Mouse (Mus musculus) midbrain, embryonic 14.5 days (tissue): Measurements from ENCODE around the gene Wbp2nl. TPM values are rescaled to one million over a fixed set of nuclear protein-coding genes. Genes with fewer than 3 reads are reported as not detected.
A peak's percentile ranks its signal among the peaks of the same experiment; 100 is the strongest.

Experiments used
- ATAC-seq: fragments of 200-750 bp; cut with Nextera tagmentation; 2 replicates; pipeline ENCODE4 v1.8.0; 2017; ENCODE audit warnings: moderate number of reproducible peaks, moderate library complexity; ENCODE audit not compliant: low FRiP score, low TSS enrichment
- DNase-seq: peaks from one replicate; pipeline ENCODE4 v3.0.0-alpha.2; 2015
- H3K27ac ChIP-seq: fragments of 300-500 bp; sonication (generic); replicated peaks from 2 replicates; pipeline ENCODE4 v1.5.1; 2014; ENCODE audit warnings: mild to moderate bottlenecking, low read depth, low read length, moderate library complexity
- H3K27me3 ChIP-seq: fragments of 300-500 bp; sonication (generic); 2 replicates; pipeline ENCODE4 v1.6.1; 2014; ENCODE audit warnings: low read length, control low read depth, mixed read lengths; ENCODE audit not compliant: control insufficient read depth, insufficient read depth
- H3K36me3 ChIP-seq: fragments of 300-500 bp; sonication (generic); 2 replicates; pipeline ENCODE4 v1.6.1; 2014; ENCODE audit warnings: low read length, control low read depth; ENCODE audit not compliant: control insufficient read depth, insufficient read depth
- H3K4me1 ChIP-seq: fragments of 300-500 bp; sonication (generic); 2 replicates; pipeline ENCODE4 v1.6.1; 2014; ENCODE audit warnings: mild to moderate bottlenecking, antibody characterized with exemption, low read length, control low read depth; ENCODE audit not compliant: control insufficient read depth, insufficient read depth
- H3K4me2 ChIP-seq: fragments of 300-500 bp; sonication (generic); 2 replicates; pipeline ENCODE4 v1.6.1; 2014; ENCODE audit warnings: mild to moderate bottlenecking, low read length, moderate library complexity
- H3K4me3 ChIP-seq: fragments of 300-500 bp; sonication (generic); replicated peaks from 2 replicates; pipeline ENCODE4 v1.5.1; 2014; ENCODE audit warnings: low read depth, low read length
- H3K9ac ChIP-seq: fragments of 300-500 bp; sonication (generic); replicated peaks from 2 replicates; pipeline ENCODE4 v1.6.1; 2014; ENCODE audit warnings: mild to moderate bottlenecking, low read length, moderate library complexity
- H3K9me3 ChIP-seq: fragments of 300-500 bp; sonication (generic); 2 replicates; pipeline ENCODE4 v1.6.1; 2016; ENCODE audit warnings: low read length, control low read depth, mixed read lengths; ENCODE audit not compliant: control insufficient read depth
- WGBS: fragments of 180-500 bp; shearing (Covaris S2); extraction: QIAGEN DNeasy Blood & Tissue Kit; methylation state at CpG from one replicate; pipeline ENCODE4 v1.1.7; 2014; 5-methylcytosine and 5-hydroxymethylcytosine counted together
- polyA plus RNA-seq: library from polyadenylated mRNA; unstranded; fragments of >200 nt; fragmentation: Nextera tagmentation; extraction: Ambion mirVana; gene quantifications from 2 replicates; pipeline ENCODE4 v1.2.1, GENCODE M21; 2014

The Wbp2nl gene
- polyA plus RNA-seq, 1 experiment from 2014 or later = not detected

GRCm38 (mm10) chr15:82341675-82342542, 43.2 kb downstream of the Wbp2nl start:
- Histone ChIP-seq H3K9ac (no peak overlapping the region), H3K27me3 (peaks cover 9% of the 10 kb centered on the region), H3K9me3 (no peaks in the 10 kb centered on the region), H3K36me3 (no peaks in the 10 kb centered on the region), H3K4me3 (no peak overlapping the region), H3K4me1 (peaks cover 19% of the 10 kb centered on the region), H3K27ac (no peak overlapping the region), H3K4me2 (peak overlapping the region; percentile 47; the same call in 1 of the 2 replicates)
- ATAC-seq = no peak
- no peak for DNase-seq
- 71% methylated on average over 15 of the region's 15 CpGs for WGBS

- Histone ChIP-seq H3K36me3 (no peaks in the 10 kb centered on the region), H3K4me2 (no peak overlapping the region), H3K4me3 (no peak overlapping the region), H3K9ac (no peak overlapping the region), H3K9me3 (no peaks in the 10 kb centered on the region), H3K27me3 (peaks cover 9% of the 10 kb centered on the region), H3K27ac (no peak overlapping the region), H3K4me1 (peaks cover 24% of the 10 kb centered on the region)
- DNase-seq (no peak), ATAC-seq (no peak)
- 77% methylated on average over 5 of the region's 5 CpGs for WGBS
Observed at GRCm38 (mm10) chr15:82342543-82342935, 43.8 kb downstream of the Wbp2nl start.

GRCm38 (mm10) chr15:82343368-82344287, 44.9 kb downstream of the Wbp2nl start:
- no peak overlapping the region for H3K27ac ChIP-seq
- H3K4me2 ChIP-seq = no peak overlapping the region
- no peak for DNase-seq
- no peaks in the 10 kb centered on the region for H3K9me3 ChIP-seq
- peaks cover 9% of the 10 kb centered on the region for H3K27me3 ChIP-seq
- 91% methylated on average over 27 of the region's 27 CpGs for WGBS
- no peak for ATAC-seq
- no peak overlapping the region for H3K9ac ChIP-seq
- peaks cover 7% of the 10 kb centered on the region for H3K36me3 ChIP-seq
- H3K4me1 ChIP-seq = peaks cover 16% of the 10 kb centered on the region
- no peak overlapping the region for H3K4me3 ChIP-seq

- WGBS = 96% methylated on average over 6 of the region's 6 CpGs
- Histone ChIP-seq H3K9me3 (no peaks in the 10 kb centered on the region), H3K27me3 (peaks cover 8% of the 10 kb centered on the region), H3K36me3 (peaks cover 20% of the 10 kb centered on the region), H3K4me2 (no peak overlapping the region), H3K4me1 (peaks cover 16% of the 10 kb centered on the region), H3K27ac (no peak overlapping the region), H3K9ac (no peak overlapping the region), H3K4me3 (no peak overlapping the region)
- DNase-seq (no peak), ATAC-seq (no peak)
Observed at GRCm38 (mm10) chr15:82344971-82345370, 46.2 kb downstream of the Wbp2nl start.

- peak overlapping the region; percentile 72 for H3K9ac ChIP-seq
- peaks cover 16% of the 10 kb centered on the region for H3K4me1 ChIP-seq
- peak overlapping the region; percentile 91 for H3K27ac ChIP-seq
- H3K4me3 ChIP-seq = peak overlapping the region; percentile 63
- H3K27me3 ChIP-seq = no peaks in the 10 kb centered on the region
- peak overlapping the region; percentile 78 for H3K4me2 ChIP-seq
- WGBS = under 1% methylated on average over 51 of the region's 51 CpGs
- H3K9me3 ChIP-seq = no peaks in the 10 kb centered on the region
- DNase-seq (peak; percentile 99), ATAC-seq (peak; percentile 99)
- H3K36me3 ChIP-seq = peaks cover 30% of the 10 kb centered on the region
Observed at GRCm38 (mm10) chr15:82345820-82346470, 47.2 kb downstream of the Wbp2nl start.

- Histone ChIP-seq H3K9me3 (no peaks in the 10 kb centered on the region), H3K27me3 (no peaks in the 10 kb centered on the region), H3K4me2 (peak overlapping the region; percentile 78), H3K9ac (peak overlapping the region; percentile 72), H3K36me3 (peaks cover 32% of the 10 kb centered on the region), H3K27ac (peak overlapping the region; percentile 91), H3K4me3 (peak overlapping the region; percentile 63), H3K4me1 (peaks cover 13% of the 10 kb centered on the region)
- 70% methylated on average over 14 of the region's 14 CpGs for WGBS
- no peak for ATAC-seq
- no peak for DNase-seq
Observed at GRCm38 (mm10) chr15:82346580-82347302, 48.0 kb downstream of the Wbp2nl start.

- H3K4me1 ChIP-seq = peaks cover 13% of the 10 kb centered on the region
- H3K27ac ChIP-seq = no peak overlapping the region
- H3K9ac ChIP-seq = peak overlapping the region; percentile 72; the same call in 1 of the 2 replicates
- peak overlapping the region; percentile 63 for H3K4me3 ChIP-seq
- peaks cover 32% of the 10 kb centered on the region for H3K36me3 ChIP-seq
- H3K27me3 ChIP-seq = no peaks in the 10 kb centered on the region
- H3K4me2 ChIP-seq = peak overlapping the region; percentile 78
- no peak for ATAC-seq
- no peak for DNase-seq
- no peaks in the 10 kb centered on the region for H3K9me3 ChIP-seq
- 88% methylated on average over 4 of the region's 4 CpGs for WGBS
Observed at GRCm38 (mm10) chr15:82347303-82347676, 48.5 kb downstream of the Wbp2nl start.

GRCm38 (mm10) chr15:82347852-82348251, 49.1 kb downstream of the Wbp2nl start:
- no peak for ATAC-seq
- 91% methylated on average over 12 of the region's 12 CpGs for WGBS

More at GRCm38 (mm10) chr15:82347852-82348251, 49.1 kb downstream of the Wbp2nl start:
- H3K4me1 ChIP-seq = peaks cover 16% of the 10 kb centered on the region
- no peak overlapping the region for H3K27ac ChIP-seq
- DNase-seq = no peak
- no peaks in the 10 kb centered on the region for H3K27me3 ChIP-seq
- peak overlapping the region; percentile 78; the same call in 1 of the 2 replicates for H3K4me2 ChIP-seq
- H3K36me3 ChIP-seq = peaks cover 32% of the 10 kb centered on the region
- no peaks in the 10 kb centered on the region for H3K9me3 ChIP-seq
- H3K9ac ChIP-seq = no peak overlapping the region
- no peak overlapping the region for H3K4me3 ChIP-seq
